Comparison of ENCODE assay signal across 16 mouse cellular contexts in genomic region chr9:120774251-120774650, GRCm38 (mm10).
DNase-seq lines count a peak whose midpoint lies in the region; ATAC-seq and TF ChIP-seq lines count a peak whose summit lies in the region.
"Had no signal": no experiment of that assay in that cellular context is flagged by ENCODE, and none has a peak within 500 bp of the region (broad histone marks: within the 10 kb centered on the region; RNA-seq: fewer than 3 reads in every experiment).

No protein-coding gene starts in this region.

- no peaks in the 10 kb centered on the region for H3K36me3 ChIP-seq in kidney, postnatal 0 days (ENCODE audit: insufficient read depth, low read length)
- no peaks in the 10 kb centered on the region for H3K36me3 ChIP-seq in midbrain, postnatal 0 days (ENCODE audit: insufficient read depth, low read length)
- H3K36me3 ChIP-seq in midbrain, embryonic 16.5 days (ENCODE audit: control insufficient read depth, insufficient read depth, low read length), result no peaks in the 10 kb centered on the region
- no peaks in the 10 kb centered on the region for H3K36me3 ChIP-seq in stomach, embryonic 15.5 days
- H3K36me3 ChIP-seq: heart, embryonic 13.5 days; hindbrain, embryonic 13.5 days; kidney, embryonic 15.5 days; limb, embryonic 13.5 days had no signal

- no peak for DNase-seq in kidney, postnatal 0 days (ENCODE audit: low spot score)
- no peak for DNase-seq in kidney, adult 8-10 months
- no peak for DNase-seq in midbrain, postnatal 0 days (ENCODE audit: low spot score)
- peak; percentile 58 for DNase-seq in R1 (ENCODE audit: low read depth, low spot score)
- DNase-seq in ovary, adult 18-20 months (ENCODE audit: low spot score), result no peak
- DNase-seq: adrenal gland, adult 2 months; gastrocnemius, postnatal 10 days; right cerebral cortex, postnatal 4 days had no signal

- no peak overlapping the region for H3K4me2 ChIP-seq in kidney, postnatal 0 days (ENCODE audit: low read length)
- H3K4me2 ChIP-seq in midbrain, postnatal 0 days (ENCODE audit: low read depth, low read length, poor library complexity, severe bottlenecking), result no peak overlapping the region
- no peak overlapping the region for H3K4me2 ChIP-seq in midbrain, embryonic 16.5 days (ENCODE audit: low read length)
- H3K4me2 ChIP-seq in stomach, embryonic 15.5 days, result no peak overlapping the region
- H3K4me2 ChIP-seq: forebrain, embryonic 13.5 days; heart, embryonic 13.5 days; hindbrain, embryonic 13.5 days; kidney, embryonic 15.5 days; limb, embryonic 13.5 days had no signal

- H3K9me3 ChIP-seq in kidney, postnatal 0 days (replicated peaks; ENCODE audit: low read length), result no peaks in the 10 kb centered on the region
- H3K9me3 ChIP-seq in midbrain, postnatal 0 days (ENCODE audit: low read length), result no peaks in the 10 kb centered on the region
- no peaks in the 10 kb centered on the region for H3K9me3 ChIP-seq in midbrain, embryonic 16.5 days (replicated peaks; ENCODE audit: control insufficient read depth, low read length, poor library complexity, severe bottlenecking)
- H3K9me3 ChIP-seq in stomach, embryonic 15.5 days, result no peaks in the 10 kb centered on the region
- H3K9me3 ChIP-seq: forebrain, embryonic 13.5 days; heart, embryonic 13.5 days; hindbrain, embryonic 13.5 days; kidney, embryonic 15.5 days; limb, embryonic 13.5 days had no signal

- H3K27ac ChIP-seq in kidney, postnatal 0 days, result no peak overlapping the region
- H3K27ac ChIP-seq in midbrain, postnatal 0 days (ENCODE audit: low read depth, low read length), result no peak overlapping the region
- no peak overlapping the region for H3K27ac ChIP-seq in midbrain, embryonic 16.5 days (ENCODE audit: low read length)
- 0 out of 2 replicates have a peak overlapping the region, but pooled peaks have one; percentile 37 for H3K27ac ChIP-seq in stomach, embryonic 15.5 days
- H3K27ac ChIP-seq: forebrain, embryonic 13.5 days; heart, embryonic 13.5 days; hindbrain, embryonic 13.5 days; kidney, embryonic 15.5 days; limb, embryonic 13.5 days; macrophage had no signal

- H3K27me3 ChIP-seq in kidney, postnatal 0 days (ENCODE audit: insufficient read depth, low read length), result no peaks in the 10 kb centered on the region
- H3K27me3 ChIP-seq in midbrain, postnatal 0 days (ENCODE audit: insufficient read depth, low read length), result no peaks in the 10 kb centered on the region
- no peaks in the 10 kb centered on the region for H3K27me3 ChIP-seq in midbrain, embryonic 16.5 days (ENCODE audit: control insufficient read depth, insufficient read depth, low read depth, low read length)
- H3K27me3 ChIP-seq in stomach, embryonic 15.5 days (replicated peaks), result no peaks in the 10 kb centered on the region
- H3K27me3 ChIP-seq: forebrain, embryonic 13.5 days; heart, embryonic 13.5 days; hindbrain, embryonic 13.5 days; kidney, embryonic 15.5 days; limb, embryonic 13.5 days had no signal

- H3K9ac ChIP-seq in kidney, postnatal 0 days (ENCODE audit: low read depth, low read length), result no peak overlapping the region
- no peak overlapping the region for H3K9ac ChIP-seq in midbrain, postnatal 0 days (replicated peaks; ENCODE audit: low read length, poor library complexity, severe bottlenecking)
- no peak overlapping the region for H3K9ac ChIP-seq in midbrain, embryonic 16.5 days (ENCODE audit: low read depth, low read length)
- no peak overlapping the region for H3K9ac ChIP-seq in stomach, embryonic 15.5 days
- H3K9ac ChIP-seq: forebrain, embryonic 13.5 days; heart, embryonic 13.5 days; hindbrain, embryonic 13.5 days; kidney, embryonic 15.5 days; limb, embryonic 13.5 days had no signal

- TF ChIP-seq CTCF in kidney, postnatal 0 days (IDR thresholded peaks at IDR 0.05; ENCODE audit: low read depth), result peak; percentile 45
- peak; percentile 46 for TF ChIP-seq CTCF in midbrain, postnatal 0 days (IDR thresholded peaks at IDR 0.05)

- 94% methylated on average over 1 of the region's 1 CpGs for WGBS in kidney, postnatal 0 days
- 92% methylated on average over 1 of the region's 1 CpGs for WGBS in midbrain, postnatal 0 days
- 100% methylated on average over 1 of the region's 1 CpGs for WGBS in midbrain, embryonic 16.5 days
- WGBS in stomach, embryonic 15.5 days, result 87% methylated on average over 1 of the region's 1 CpGs

- no peak overlapping the region for H3K4me3 ChIP-seq in kidney, postnatal 0 days (replicated peaks; ENCODE audit: low read depth, low read length)
- no peak overlapping the region for H3K4me3 ChIP-seq in midbrain, postnatal 0 days (ENCODE audit: low read depth, low read length)
- no peak overlapping the region for H3K4me3 ChIP-seq in midbrain, embryonic 16.5 days (ENCODE audit: low read depth, low read length)
- no peak overlapping the region for H3K4me3 ChIP-seq in stomach, embryonic 15.5 days (replicated peaks)
- H3K4me3 ChIP-seq: forebrain, embryonic 13.5 days; heart, embryonic 13.5 days; hindbrain, embryonic 13.5 days; kidney, embryonic 15.5 days; limb, embryonic 13.5 days had no signal

- H3K4me1 ChIP-seq in kidney, postnatal 0 days (replicated peaks; ENCODE audit: insufficient read depth, low read length), result peaks cover 20% of the 10 kb centered on the region
- H3K4me1 ChIP-seq in midbrain, postnatal 0 days (ENCODE audit: insufficient read depth, low read length), result no peaks in the 10 kb centered on the region
- no peaks in the 10 kb centered on the region for H3K4me1 ChIP-seq in midbrain, embryonic 16.5 days (ENCODE audit: control insufficient read depth, insufficient read depth, low read length)
- peaks cover 29% of the 10 kb centered on the region for H3K4me1 ChIP-seq in stomach, embryonic 15.5 days

- no peak for ATAC-seq in kidney, postnatal 0 days (replicated peaks; ENCODE audit: low FRiP score, low read depth)
- no peak for ATAC-seq in midbrain, postnatal 0 days (ENCODE audit: low FRiP score)
- ATAC-seq in midbrain, embryonic 16.5 days, result no peak
- no peak for ATAC-seq in stomach, embryonic 15.5 days (ENCODE audit: insufficient read depth, low FRiP score, low read depth)
- ATAC-seq: forebrain, embryonic 13.5 days had no signal
